19 mouse cellular contexts compared by ENCODE assay signal in genomic region chr17:48051638-48052337, GRCm38 (mm10). TPM values are rescaled to one million over a fixed set of nuclear protein-coding genes. Genes with fewer than 3 reads are reported as not detected.
DNase-seq lines count a peak whose midpoint lies in the region; ATAC-seq lines count a peak whose summit lies in the region.
"Had no signal": no experiment of that assay in that cellular context is flagged by ENCODE, and none has a peak within 500 bp of the region (broad histone marks: within the 10 kb centered on the region; RNA-seq: fewer than 3 reads in every experiment).

No protein-coding gene starts in this region.

- H3K9me3 ChIP-seq in liver, embryonic 11.5 days (ENCODE audit: control insufficient read depth, low read length), result no peaks in the 10 kb centered on the region
- no peaks in the 10 kb centered on the region for H3K9me3 ChIP-seq in liver, embryonic 16.5 days (replicated peaks; ENCODE audit: control insufficient read depth, low read length)
- H3K9me3 ChIP-seq: neural tube, embryonic 12.5 days had no signal

- 0 out of 2 replicates have a peak, but pooled peaks cover 3% of the 10 kb centered on the region for H3K4me1 ChIP-seq in liver, embryonic 11.5 days (replicated peaks; ENCODE audit: control insufficient read depth, insufficient read depth, low read length)
- peaks cover 3% of the 10 kb centered on the region for H3K4me1 ChIP-seq in liver, embryonic 16.5 days (ENCODE audit: control insufficient read depth, low read depth, low read length)

- intact Hi-C loops in heart, postnatal 25 days (cut with DNase I), result no loop called here

- no peak overlapping the region for H3K4me2 ChIP-seq in liver, embryonic 11.5 days
- no peak overlapping the region for H3K4me2 ChIP-seq in liver, embryonic 16.5 days (ENCODE audit: low read depth, low read length)
- H3K4me2 ChIP-seq: neural tube, embryonic 12.5 days had no signal

- H3K9ac ChIP-seq in liver, embryonic 11.5 days (ENCODE audit: low read depth, low read length), result no peak overlapping the region
- no peak overlapping the region for H3K9ac ChIP-seq in liver, embryonic 16.5 days (ENCODE audit: low read depth, low read length)
- H3K9ac ChIP-seq: neural tube, embryonic 12.5 days had no signal

- no peak overlapping the region for H3K4me3 ChIP-seq in liver, embryonic 11.5 days (ENCODE audit: low read depth, low read length)
- no peak overlapping the region for H3K4me3 ChIP-seq in liver, embryonic 16.5 days (ENCODE audit: low read depth, low read length)
- H3K4me3 ChIP-seq: neural tube, embryonic 12.5 days had no signal

- 0 out of 2 replicates have a peak overlapping the region, but pooled peaks have one; percentile 6 for H3K27ac ChIP-seq in liver, embryonic 11.5 days (ENCODE audit: low read depth, low read length)
- H3K27ac ChIP-seq in liver, embryonic 16.5 days (ENCODE audit: low read length), result peak overlapping the region; percentile 61
- H3K27ac ChIP-seq: hindbrain, postnatal 0 days; neural tube, embryonic 12.5 days had no signal

- WGBS in liver, embryonic 11.5 days, result 47% methylated on average over 5 of the region's 5 CpGs
- WGBS in liver, embryonic 16.5 days (ENCODE audit: insufficient replicate concordance), result 15% methylated on average over 5 of the region's 5 CpGs

- peaks cover 16% of the 10 kb centered on the region for H3K27me3 ChIP-seq in liver, embryonic 11.5 days (replicated peaks; ENCODE audit: control insufficient read depth, insufficient read depth, low read length)
- H3K27me3 ChIP-seq in liver, embryonic 16.5 days (ENCODE audit: control insufficient read depth, insufficient read depth, low read depth, low read length), result no peaks in the 10 kb centered on the region; the same call in 1 of the 2 replicates
- H3K27me3 ChIP-seq: neural tube, embryonic 12.5 days had no signal

- DNase-seq in liver, embryonic 11.5 days (ENCODE audit: low spot score), result no peak
- no peak for DNase-seq in liver
- peak; percentile 84 for DNase-seq in lung, postnatal 36 days
- DNase-seq in embryo, embryonic 10 days (ENCODE audit: low spot score), result no peak
- no peak for DNase-seq in heart, postnatal 25 days (ENCODE audit: low spot score)
- no peak for DNase-seq in thymus, postnatal 14 days
- DNase-seq: heart, adult 18-20 months; heart, postnatal 14 days; kidney, postnatal 14 days; thymus, adult 18-20 months had no signal

- ATAC-seq in liver, embryonic 11.5 days (replicated peaks; ENCODE audit: low FRiP score), result no peak
- peak; percentile 71 for ATAC-seq in liver, embryonic 16.5 days (ENCODE audit: low read depth)
- ATAC-seq: hindbrain, postnatal 0 days; midbrain, embryonic 16.5 days had no signal

- no peaks in the 10 kb centered on the region for H3K36me3 ChIP-seq in liver, embryonic 11.5 days (ENCODE audit: control insufficient read depth, insufficient read depth, low read length)
- H3K36me3 ChIP-seq in liver, embryonic 16.5 days (ENCODE audit: control insufficient read depth, insufficient read depth), result no peaks in the 10 kb centered on the region
- H3K36me3 ChIP-seq: neural tube, embryonic 12.5 days had no signal

RNA-seq across cellular contexts. Expression of gene 1700122O11Rik, which starts 13.7 kb away (rescaled TPM):
- polyA plus RNA-seq in liver, embryonic 11.5 days (2014; fragmentation: Nextera tagmentation; extraction: Ambion mirVana), result not detected in 2 replicates
- not detected in 2 replicates for polyA plus RNA-seq in liver, embryonic 16.5 days (2015; fragmentation: Nextera tagmentation; extraction: Ambion mirVana)
- not detected for total RNA-seq in heart, postnatal 25 days (2021)
- total RNA-seq: adrenal gland, adult 18-20 months; heart, adult 18-20 months; heart, postnatal 14 days; hindbrain, postnatal 0 days; layer of hippocampus, postnatal 14 days; left cerebral cortex, postnatal 36 days had no signal
- polyA plus RNA-seq: cerebellum, adult 2 months; frontal cortex, adult 2 months; hindbrain, postnatal 0 days; midbrain, embryonic 16.5 days; neural tube, embryonic 12.5 days had no signal

RNA-seq across cellular contexts. Expression of gene 1700067P10Rik, which starts 37.3 kb away (rescaled TPM):
- polyA plus RNA-seq in liver, embryonic 11.5 days (2014; fragmentation: Nextera tagmentation; extraction: Ambion mirVana), result not detected in 2 replicates
- not detected in 2 replicates for polyA plus RNA-seq in liver, embryonic 16.5 days (2015; fragmentation: Nextera tagmentation; extraction: Ambion mirVana)
- total RNA-seq in heart, postnatal 25 days (2021), result not detected
- total RNA-seq: adrenal gland, adult 18-20 months; heart, adult 18-20 months; heart, postnatal 14 days; hindbrain, postnatal 0 days; layer of hippocampus, postnatal 14 days; left cerebral cortex, postnatal 36 days had no signal
- polyA plus RNA-seq: hindbrain, postnatal 0 days; midbrain, embryonic 16.5 days; neural tube, embryonic 12.5 days had no signal
